Mouse (Mus musculus) cerebellum, postnatal 4 days (tissue): ENCODE measurements around the gene Cox16.
"Not testable (repeated sequence)": the region's sequence is repeated elsewhere in the genome, so short reads cannot be mapped to it uniquely, and the experiment has no call there.

ENCODE experiments used
- DNase-seq, 2 experiments: peaks; one replicate each; pipeline ENCODE4 v3.0.0; 2022; ENCODE audit warnings: low spot score in 2 of 2, mixed read lengths in 1 of 2

The Cox16 gene

DNA sequence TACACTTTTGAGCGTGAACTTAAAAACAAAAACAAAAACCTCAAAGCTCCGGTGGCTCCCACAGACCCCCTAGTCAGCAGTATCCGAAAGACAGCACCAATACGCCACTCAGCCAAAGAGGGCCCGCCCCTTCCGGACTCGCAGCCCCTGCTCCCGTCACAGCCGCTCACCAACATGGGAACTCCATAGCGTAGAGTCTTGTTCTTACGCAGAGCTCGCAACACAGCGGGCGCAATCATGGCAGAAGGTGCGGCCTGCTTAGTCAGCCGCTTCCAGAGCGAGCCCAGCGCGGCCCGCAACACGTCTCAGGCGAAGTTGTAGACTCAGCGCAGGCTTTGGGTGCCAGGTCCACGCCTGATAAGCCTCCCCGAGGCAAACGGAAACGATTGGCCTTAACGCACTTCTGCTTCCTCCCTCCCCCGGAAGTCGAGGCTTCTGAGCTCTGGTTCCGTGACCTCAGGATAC lies at the start of gene Cox16:
TSS of gene Cox16 (minus strand) at position 401 of the 465 bp plus-strand sequence.
- DNase-seq: peak; percentile 65 to 73

GRCm38 (mm10) chr12:81533029-81533419 lies 48.1 kb upstream of the Cox16 start:
- no peak for DNase-seq

DNA sequence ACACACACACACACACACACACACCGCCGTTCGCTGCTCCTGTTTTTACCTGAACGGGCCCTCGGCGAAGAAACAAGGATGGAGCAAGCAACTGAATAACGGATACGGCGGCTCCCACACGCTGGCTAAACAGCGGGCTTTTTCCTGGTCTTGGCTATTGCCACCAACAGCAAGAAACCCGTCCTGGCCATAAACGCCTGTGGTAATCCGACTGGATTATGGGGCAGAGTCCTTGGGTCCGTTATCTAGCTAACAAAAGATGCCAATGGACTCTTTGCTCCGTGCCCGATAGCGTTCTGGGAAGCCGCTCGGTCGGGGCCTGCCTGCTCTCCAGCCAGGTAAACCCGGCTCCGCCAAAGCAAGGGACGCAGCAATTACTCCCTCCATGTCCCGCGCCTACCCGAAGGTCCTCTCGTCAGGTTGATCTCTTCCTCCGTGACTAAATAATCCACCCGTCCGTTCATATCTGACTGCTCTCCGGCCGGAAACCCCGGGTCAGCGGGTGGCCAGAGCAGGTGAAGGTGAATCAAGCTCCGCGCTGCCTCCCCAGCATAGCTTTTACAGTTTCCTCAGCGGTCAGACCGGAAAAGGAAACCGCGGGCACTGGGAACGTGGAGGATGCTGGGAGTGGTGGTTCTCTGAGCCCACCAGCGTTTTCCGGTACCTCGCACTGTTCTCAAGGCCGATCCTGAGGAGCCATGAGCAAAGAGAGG lies 47.5 kb upstream of the Cox16 start, which contains the start of the genes Gm20498 and Synj2bp:
TSS of gene Gm20498 (minus strand) at position 590 of the 713 bp plus-strand sequence.
TSS of gene Synj2bp (minus strand) at position 596 of the 713 bp plus-strand sequence.
- DNase-seq: peak; percentile 63 to 78

GRCm38 (mm10) chr12:81530587-81530986 lies 45.7 kb upstream of the Cox16 start:
- DNase-seq: not testable (repeated sequence)

DNA sequence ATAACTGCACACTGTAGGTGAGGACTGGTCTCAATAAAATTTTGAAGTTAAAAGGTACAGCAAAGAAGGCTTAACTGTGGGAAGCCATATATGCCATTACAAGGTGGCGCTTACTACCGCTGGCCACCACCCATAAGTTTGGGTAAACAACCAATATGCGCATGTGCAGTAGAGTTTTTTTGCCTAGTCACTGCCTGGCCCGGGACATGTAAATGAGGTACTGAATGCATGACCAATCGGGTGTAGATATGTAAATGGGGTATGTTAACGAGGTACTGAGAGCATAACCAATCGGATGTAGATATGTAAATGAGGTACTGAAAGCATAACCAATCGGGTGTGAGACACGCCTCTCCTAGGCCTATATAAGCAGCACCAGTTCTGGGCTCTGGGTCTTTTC lies 12.0 kb upstream of the Cox16 start:
- DNase-seq: not testable (repeated sequence)

- no peak for DNase-seq
These were observed 5.6 kb upstream of the Cox16 start for GRCm38 (mm10) chr12:81490491-81490890.

DNA sequence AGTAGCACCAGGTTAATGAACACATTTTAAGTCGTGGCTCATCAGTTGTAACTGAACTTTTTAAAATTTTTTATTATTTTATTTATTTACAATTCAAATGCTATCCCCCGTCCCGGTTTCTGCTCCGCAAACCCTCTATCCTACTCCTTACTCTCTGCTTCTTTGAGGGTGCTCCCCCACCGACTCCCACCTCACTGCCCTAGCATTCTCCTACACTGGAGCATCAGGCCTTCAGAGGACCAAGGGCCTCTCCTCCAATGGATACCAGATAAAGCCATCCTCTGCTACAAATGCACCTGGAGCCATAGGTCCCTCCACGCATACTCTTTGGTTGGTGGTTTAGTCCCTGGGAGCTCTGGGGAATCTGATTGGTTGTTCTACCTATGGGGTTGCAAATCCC lies 384 bp upstream of the Cox16 start:
- peak in 1 of 2 experiments; percentile 2 for DNase-seq

- no peak for DNase-seq
These were observed 715 bp downstream of the Cox16 start for GRCm38 (mm10) chr12:81484212-81484611.

DNA sequence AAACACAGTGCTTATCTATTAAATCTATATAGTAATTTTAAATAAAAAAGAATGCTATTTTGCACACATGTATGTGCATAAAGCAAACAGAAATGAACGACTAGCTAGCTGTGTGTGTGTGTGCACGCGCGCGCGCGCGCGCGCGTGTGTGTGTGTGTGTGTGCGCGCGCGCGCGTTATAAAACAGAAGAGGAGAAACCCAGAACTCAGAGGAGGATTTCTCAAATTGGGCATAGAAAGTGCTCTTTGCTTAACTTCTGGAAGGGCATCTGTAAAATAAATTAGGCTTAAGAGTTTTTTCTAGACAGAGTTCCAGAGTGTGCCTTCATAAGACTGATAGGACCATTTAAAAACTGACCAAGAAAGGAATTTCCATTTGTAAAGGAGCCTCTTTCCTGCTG lies 1.3 kb downstream of the Cox16 start:
- no peak for DNase-seq

DNA sequence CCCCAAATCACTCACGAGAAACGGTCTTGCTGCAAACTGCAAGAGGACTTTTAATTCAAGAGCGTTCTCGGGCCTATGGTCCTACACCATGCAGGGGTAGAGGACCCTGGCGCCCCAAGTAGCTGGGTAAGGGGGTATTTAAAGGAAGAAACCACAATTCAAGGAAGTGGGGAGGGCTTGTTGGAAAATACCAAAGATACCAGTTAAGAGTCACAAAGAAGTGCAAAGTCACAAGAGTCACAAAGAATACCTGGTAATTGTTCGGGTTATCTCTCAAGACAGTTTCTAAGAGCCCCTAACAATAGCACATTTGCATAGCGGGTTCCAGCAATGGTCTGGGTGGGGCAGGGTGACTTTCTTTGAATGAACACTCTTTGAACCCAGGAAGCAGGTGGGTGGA lies 25.9 kb downstream of the Cox16 start:
- not testable (repeated sequence) for DNase-seq

DNA sequence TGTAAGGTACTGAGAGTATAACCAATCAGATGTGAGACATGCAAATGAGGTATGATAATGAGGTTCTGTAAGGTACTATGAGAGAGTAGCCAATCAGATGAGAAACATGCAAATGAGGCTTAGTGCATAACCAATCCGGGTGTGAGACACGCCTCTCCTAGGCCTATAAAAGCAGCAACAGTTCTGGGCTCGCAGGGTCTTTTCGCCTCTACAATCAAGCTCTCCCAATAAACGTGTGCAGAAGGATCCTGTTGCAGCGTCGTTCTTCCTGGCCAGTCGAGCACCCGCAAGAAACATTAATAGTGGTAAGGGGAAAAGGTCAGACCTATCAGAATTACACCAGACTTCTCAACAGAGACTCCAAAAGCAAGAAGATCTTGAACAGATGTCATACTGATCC lies 45.9 kb downstream of the Cox16 start:
- not testable (repeated sequence) for DNase-seq

DNA sequence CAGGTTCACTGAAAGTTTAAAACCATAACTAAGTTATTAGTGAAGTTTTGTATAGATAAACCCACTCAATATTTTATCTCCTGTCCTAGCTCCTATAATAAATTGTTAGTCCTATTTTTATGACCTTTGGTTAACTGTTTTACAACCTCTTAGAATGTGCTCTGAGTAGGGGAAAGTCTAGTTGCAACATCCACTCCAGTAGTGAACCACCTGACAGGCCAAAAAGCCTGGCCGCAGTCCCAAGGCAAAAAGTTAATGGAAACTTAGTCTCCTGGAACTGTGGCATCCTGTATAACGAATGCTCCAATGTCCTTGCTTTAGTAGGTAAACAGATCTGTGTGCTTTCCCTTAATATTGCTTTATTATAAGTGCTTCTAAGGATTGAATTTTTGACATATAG lies 50.1 kb downstream of the Cox16 start:
- DNase-seq: not testable (repeated sequence)

DNA sequence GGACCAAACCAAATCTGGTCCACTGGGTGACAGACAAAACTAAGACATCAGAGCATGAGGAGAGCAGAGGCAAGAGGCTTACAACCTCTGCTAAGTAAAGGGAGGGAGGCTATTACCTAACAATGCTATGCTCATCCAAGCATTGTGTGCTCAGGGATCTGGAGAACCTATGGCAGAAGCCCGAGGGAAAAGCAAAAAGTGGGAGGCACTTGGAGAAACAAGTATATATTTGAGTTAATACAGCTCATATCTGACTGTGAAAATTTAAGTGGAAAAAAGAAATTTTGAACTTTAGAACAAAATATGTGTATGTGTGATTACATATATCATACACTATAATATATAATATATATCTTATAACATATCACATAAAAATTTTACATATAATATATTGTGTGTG lies 63.1 kb downstream of the Cox16 start, which contains the start of gene Adam4:
TSS of gene Adam4 (minus strand) at position 101 of the 400 bp plus-strand sequence.
- DNase-seq: no peak

DNA sequence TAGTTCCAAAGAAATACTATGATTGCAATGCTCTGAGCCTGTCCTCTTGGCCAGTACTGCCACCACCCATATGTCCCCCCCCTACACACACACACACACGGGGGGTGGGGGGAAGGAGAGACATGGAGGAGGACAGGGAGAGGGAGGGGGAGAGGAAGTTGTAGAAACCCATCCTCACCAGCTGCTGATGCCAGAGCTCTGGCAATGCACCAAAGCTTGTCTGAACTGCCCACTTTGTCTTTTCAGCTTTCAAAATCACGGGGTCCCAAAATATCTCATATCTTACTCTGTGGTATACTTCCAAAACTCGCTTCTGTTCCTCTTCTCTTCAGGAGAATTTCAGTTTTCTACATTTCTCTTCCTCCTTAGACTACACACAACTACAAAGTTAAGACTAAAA lies 71.7 kb downstream of the Cox16 start:
- DNase-seq: no peak

DNA sequence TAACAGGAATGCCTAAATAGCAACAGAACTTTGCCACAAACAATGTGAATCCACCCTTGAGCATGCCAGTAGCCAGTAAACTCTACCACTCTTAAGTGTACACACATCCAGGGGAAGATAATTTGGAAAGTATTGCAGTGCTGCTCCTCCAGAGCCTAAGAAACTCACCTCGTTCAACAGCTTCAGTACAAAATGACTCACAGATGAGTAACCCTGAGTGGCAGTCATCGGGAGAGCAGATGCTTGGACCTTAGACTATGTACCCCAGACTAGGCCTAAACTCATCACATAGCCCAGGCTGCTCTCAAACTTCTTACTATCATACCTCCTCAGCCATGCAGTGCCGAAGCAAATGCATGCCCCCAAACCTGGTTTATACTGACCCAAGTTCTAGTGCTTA lies 76.0 kb downstream of the Cox16 start:
- no peak for DNase-seq

GRCm38 (mm10) chr12:81402187-81402586 lies 82.7 kb downstream of the Cox16 start:
- DNase-seq: peak; percentile 41 to 72

- not testable (repeated sequence) for DNase-seq
These were observed 105.6 kb downstream of the Cox16 start, which contains the start of gene Gm4787 for GRCm38 (mm10) chr12:81379364-81379763. Gene Gm4787, minus strand, starts transcription at chr12:81379464.

GRCm38 (mm10) chr12:81333841-81334240 lies 151.1 kb downstream of the Cox16 start:
- DNase-seq: no peak

- peak; percentile 42 to 48 for DNase-seq
These were observed 152.0 kb downstream of the Cox16 start, which contains the start of gene Slc8a3 for GRCm38 (mm10) chr12:81332875-81333421. Gene Slc8a3, minus strand, starts transcription at chr12:81333180.

GRCm38 (mm10) chr12:81331937-81332874 lies 152.7 kb downstream of the Cox16 start:
- DNase-seq: peak; percentile 59 to 63

- DNase-seq: no peak
These were observed 153.8 kb downstream of the Cox16 start for GRCm38 (mm10) chr12:81331046-81331638.
